Mouse (Mus musculus) cortical plate, adult 2 months (tissue): ENCODE results near the gene Pappa. TPM values are rescaled to one million over a fixed set of nuclear protein-coding genes. Genes with fewer than 3 reads are reported as not detected.

Experiments
- H3K27ac ChIP-seq: fragments of 200-500 bp; 2 replicates; pipeline ENCODE4 v1.5.1; 2012; ENCODE audit warnings: low read length, control low read depth, inconsistent platforms; ENCODE audit not compliant: insufficient read depth
- H3K4me1 ChIP-seq: fragments of 200-500 bp; 2 replicates; pipeline ENCODE4 v1.6.1; 2011; ENCODE audit warnings: low read length; ENCODE audit not compliant: control insufficient read depth, insufficient read depth
- H3K4me3 ChIP-seq: fragments of 200-500 bp; 2 replicates; pipeline ENCODE4 v1.5.1; 2011; ENCODE audit warnings: mild to moderate bottlenecking, low read length, control low read depth; ENCODE audit not compliant: insufficient read depth
- CTCF ChIP-seq: fragments of 200-500 bp; IDR thresholded peaks from 2 replicates; pipeline ENCODE4 v1.5.1; 2011; ENCODE audit warnings: mild to moderate bottlenecking, control low read depth, low read length; ENCODE audit not compliant: insufficient read depth; ENCODE audit errors: extremely low read depth
- POLR2A ChIP-seq: fragments of 200-500 bp; IDR thresholded peaks from 2 replicates; pipeline ENCODE4 v1.6.1; 2011; ENCODE audit warnings: mild to moderate bottlenecking, low read length, control low read depth; ENCODE audit not compliant: insufficient read depth; ENCODE audit errors: extremely low read depth
- polyA plus RNA-seq: library from polyadenylated mRNA; depleted of rRNA; stranded (reverse); fragments of >200 nt; gene quantifications from 2 replicates; pipeline ENCODE4 v1.2.3, GENCODE M21; 2012

Pappa gene
- polyA plus RNA-seq, 1 experiment: 0.06 TPM

DNA sequence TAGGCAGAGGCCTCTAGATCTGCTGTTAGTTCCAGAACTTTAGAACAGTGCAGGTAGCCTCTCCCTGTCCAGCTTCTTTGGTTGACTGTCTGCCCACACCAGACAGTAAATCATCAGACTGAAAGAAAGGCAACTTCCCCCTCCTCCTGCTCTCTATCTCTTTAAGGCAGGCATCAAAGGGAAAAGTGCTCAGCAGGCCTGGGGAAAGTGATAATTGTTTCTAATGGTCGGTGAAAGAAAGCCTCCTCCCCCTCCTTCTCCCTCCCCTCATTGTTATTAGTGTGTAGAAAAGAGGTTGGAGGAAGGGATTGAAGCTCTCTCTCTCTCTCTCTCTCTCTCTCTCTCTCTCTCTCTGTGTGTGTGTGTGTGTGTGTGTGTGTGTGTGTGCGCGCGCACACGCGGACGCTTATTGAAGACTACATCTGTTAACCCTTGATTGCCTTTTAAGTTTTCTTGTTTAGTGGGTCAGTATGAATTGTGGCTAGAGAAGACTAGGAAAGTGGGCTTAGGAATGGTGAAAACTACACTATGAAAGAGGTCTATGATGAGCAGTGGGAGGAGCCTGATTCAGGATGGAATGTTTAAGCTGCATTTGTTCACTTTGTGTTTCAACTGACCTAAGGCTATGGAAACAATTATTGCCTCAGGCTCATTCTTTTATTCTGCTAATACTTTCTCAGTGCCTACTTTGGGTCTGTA is 156.2 kb downstream of the Pappa start:
- Histone ChIP-seq H3K4me3 (no peak overlapping the region), H3K27ac (no peak overlapping the region), H3K4me1 (no peaks in the 10 kb centered on the region)
- no peak for TF ChIP-seq CTCF
- no peak for TF ChIP-seq POLR2A

DNA sequence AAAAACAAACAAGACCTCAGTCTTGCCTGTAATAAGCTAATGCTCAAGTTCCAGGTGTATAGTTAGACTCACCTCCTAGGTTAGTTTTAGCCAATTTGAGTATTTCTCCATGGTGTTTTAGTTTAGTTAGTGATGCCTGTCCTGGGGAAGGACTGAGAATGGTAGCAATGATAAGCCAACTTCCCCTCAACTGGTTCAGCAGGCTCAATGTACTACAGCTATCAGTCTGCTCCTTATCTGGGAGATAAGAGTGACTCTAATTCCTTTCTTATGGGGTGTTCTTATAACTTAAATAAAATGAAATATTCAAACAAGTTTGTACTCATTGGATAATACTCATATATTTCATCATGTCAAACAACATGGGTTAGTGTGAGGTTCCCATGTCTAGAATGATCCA is 156.9 kb downstream of the Pappa start:
- TF ChIP-seq POLR2A (no peak), CTCF (no peak)
- no peak overlapping the region for H3K27ac ChIP-seq
- H3K4me3 ChIP-seq: no peak overlapping the region
- H3K4me1 ChIP-seq: no peaks in the 10 kb centered on the region

DNA sequence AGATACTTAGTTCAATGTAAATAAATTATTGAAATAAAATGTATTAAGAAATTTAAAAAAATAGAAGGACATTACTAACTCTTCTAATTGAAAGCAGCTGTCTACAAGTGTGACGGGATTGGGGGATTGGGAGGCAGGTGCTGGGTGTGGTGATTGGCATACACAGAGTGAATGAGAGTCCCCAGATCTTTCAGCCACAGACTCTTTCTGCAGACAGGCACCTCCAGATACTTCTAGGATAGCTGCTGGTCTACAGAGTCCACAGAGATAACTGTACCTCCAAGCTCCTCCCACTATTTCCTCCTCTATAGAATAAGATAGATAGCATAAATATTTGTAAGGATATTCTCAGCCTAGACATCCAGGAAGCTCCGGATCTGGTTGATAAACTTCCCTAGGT is 159.6 kb downstream of the Pappa start:
- Histone ChIP-seq H3K27ac (no peak overlapping the region), H3K4me1 (no peaks in the 10 kb centered on the region), H3K4me3 (no peak overlapping the region)
- TF ChIP-seq POLR2A: no peak
- TF ChIP-seq CTCF: no peak

DNA sequence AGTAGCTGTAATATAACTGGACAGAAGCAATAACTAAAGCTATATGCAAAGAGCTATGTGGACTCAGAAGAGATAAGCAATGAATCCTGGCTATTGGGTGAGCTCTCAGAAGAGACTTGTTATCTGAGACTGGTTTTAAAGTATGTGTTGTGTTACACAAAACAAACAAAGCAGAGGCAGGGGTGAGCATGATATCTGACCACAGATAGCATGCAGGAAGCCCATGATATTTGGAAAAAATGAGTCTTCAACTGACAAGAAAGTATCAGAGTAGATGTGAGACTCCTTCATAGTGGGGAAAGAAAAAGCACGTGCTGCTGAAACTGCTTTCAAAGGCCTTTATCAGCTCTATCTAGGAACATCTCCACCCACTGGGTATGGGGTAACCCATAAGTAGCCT is 161.2 kb downstream of the Pappa start:
- no peak overlapping the region for H3K27ac ChIP-seq
- H3K4me1 ChIP-seq: no peaks in the 10 kb centered on the region
- TF ChIP-seq CTCF: no peak
- no peak for TF ChIP-seq POLR2A
- H3K4me3 ChIP-seq: no peak overlapping the region

DNA sequence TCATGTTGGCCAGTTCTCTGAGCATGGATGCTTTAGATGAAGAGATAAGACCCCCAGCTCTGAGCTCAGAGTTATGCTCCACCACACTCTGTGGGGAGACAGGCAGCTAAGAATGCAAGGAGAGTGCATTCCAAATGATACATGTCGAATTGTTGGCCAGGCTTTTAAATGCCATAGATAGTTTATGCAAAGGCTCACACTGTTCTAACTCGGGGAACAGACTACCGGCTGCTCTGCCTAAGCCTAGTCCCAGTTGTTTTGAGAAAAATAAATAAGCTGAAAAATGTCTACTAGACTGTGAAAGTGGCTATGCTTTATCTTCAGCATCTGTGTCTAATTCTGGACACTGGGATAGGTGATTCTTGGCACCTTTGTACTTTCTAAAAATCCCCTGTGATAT is 165.3 kb downstream of the Pappa start:
- Histone ChIP-seq H3K4me3 (no peak overlapping the region), H3K4me1 (no peaks in the 10 kb centered on the region), H3K27ac (no peak overlapping the region)
- TF ChIP-seq POLR2A (no peak), CTCF (no peak)

DNA sequence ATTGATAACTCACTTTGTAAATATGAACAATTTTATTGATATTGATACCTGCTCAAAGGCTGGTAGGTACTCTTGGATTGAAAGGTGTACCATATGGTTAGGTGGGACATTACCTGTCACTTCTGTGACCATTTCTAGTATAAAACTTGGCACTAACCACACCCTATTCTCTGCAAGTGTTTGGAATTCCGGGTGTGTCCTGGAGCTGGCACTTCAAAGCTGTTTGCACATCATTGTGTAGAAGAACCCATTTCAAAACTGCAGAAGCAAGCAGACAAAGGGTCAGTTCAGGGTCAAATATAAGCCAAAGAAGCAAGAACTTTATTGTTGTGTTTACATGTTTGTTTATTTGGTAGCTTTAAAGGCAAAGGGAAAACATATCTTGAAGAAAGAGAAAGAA is 171.8 kb downstream of the Pappa start:
- Histone ChIP-seq H3K4me1 (no peaks in the 10 kb centered on the region), H3K27ac (no peak overlapping the region), H3K4me3 (no peak overlapping the region)
- TF ChIP-seq CTCF (no peak), POLR2A (no peak)

DNA sequence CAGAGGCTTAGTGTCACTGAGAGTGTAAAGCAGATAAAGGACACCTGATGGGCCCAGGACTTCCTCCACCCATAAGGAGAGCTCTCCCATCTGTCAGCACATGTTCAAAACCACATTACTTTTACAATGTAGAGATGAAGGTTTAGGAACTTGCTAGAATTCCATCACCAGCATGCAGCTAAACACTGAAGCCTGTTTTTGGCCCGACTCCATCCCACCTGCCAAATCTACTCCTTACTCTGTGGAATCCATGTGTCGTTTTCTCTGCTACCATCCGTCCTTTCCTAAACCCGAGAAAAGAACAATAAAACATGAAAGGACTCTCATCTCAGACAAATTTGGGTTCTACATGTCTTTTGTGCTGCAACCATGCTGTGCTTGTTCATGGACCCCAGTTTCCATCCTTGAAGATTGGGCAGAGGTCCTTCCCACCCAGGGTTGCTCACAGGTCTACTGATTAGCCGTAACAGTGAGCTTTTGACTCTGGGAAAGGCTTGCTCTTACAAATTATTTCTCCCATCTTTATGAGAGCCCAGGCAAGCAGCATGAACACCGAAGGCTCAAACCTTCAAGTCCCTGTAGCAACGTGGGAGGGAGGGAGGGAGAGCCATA is 172.5 kb downstream of the Pappa start:
- no peak overlapping the region for H3K4me3 ChIP-seq
- TF ChIP-seq CTCF: no peak
- no peak for TF ChIP-seq POLR2A
- no peaks in the 10 kb centered on the region for H3K4me1 ChIP-seq
- no peak overlapping the region for H3K27ac ChIP-seq

DNA sequence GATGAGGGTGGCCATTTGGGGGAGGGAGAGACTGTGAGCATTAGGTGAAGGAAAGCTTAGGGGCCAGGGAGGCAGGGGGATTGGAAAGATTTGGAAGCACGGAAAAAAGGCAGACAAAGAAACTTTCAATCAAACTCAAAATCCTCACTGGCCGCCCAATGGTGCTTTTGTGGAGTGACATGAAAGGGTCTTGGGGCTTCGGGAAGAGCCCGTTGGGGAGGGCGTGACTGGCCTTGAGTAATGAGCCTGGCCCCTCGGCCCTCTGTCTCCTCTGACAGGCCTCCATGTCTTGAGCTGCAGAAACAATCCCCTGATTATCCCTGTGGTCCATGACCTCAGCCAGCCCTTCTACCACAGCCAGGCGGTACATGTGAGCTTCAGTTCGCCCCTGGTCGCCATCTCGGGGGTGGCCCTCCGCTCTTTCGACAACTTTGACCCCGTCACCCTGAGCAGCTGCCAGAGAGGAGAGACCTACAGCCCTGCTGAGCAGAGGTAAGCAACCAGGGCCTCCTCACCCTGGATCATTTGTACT is 173.1 kb downstream of the Pappa start:
- Histone ChIP-seq H3K4me1 (no peaks in the 10 kb centered on the region), H3K27ac (no peak overlapping the region), H3K4me3 (no peak overlapping the region)
- no peak for TF ChIP-seq POLR2A
- no peak for TF ChIP-seq CTCF

DNA sequence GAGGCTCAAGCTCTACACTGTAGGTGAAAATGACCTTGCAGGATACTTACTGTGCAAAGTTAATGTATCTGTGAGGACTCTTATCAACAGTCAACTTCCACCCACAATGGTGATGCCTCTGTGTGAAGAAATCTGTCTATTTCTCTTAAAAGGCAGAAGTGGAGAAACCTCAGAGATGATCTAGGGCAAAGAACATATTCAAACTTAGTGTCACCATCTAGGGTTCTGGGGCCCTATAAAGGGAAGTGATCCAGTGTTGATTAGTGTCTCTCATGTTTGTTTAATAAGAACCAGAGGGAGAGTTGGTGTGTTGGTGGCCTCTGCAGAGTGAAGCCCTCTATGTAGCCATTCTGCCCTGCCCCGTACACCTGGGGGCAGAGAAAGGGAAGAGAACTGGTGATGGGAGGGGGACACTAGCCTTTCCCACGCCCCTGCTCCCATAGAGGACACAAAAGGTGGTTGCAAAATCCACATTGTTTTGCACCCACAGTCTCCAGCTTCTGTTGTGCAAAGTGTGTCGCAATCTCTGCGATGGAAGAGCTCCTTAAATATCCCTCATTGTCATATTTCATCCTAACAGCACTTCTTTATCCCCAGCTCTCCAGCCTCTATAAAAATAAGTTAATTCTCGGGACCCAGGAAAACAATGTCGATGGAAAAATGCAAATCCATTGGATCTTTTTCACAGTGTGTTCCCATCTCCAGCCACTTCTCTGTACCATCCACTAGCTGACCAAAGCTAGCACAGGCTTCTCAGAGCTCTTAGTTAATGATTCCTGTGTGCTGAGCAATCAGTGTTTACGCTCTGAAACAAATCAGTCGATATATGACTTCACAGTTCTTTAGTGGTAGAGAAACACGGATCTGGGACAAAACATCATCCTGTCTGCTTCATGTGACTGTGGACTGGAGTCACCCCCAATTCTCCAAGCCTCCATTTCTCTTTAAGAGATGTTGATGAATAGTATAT is 174.5 kb downstream of the Pappa start:
- H3K27ac ChIP-seq: no peak overlapping the region
- TF ChIP-seq CTCF: no peak
- TF ChIP-seq POLR2A: no peak
- no peaks in the 10 kb centered on the region for H3K4me1 ChIP-seq
- H3K4me3 ChIP-seq: no peak overlapping the region
